Mouse (Mus musculus): ENCODE results near the gene Ap1ar. TPM values are rescaled to one million over a fixed set of nuclear protein-coding genes. Genes with fewer than 3 reads are reported as not detected.

The Ap1ar gene
- polyA plus RNA-seq (2015; fragmentation: Illumina TruSeq; extraction: RNeasy Lipid Tissue Mini Kit (QIAGEN cat#74804); ENCODE audit: insufficient read depth, low replicate concordance) = 52.4 TPM

DNA sequence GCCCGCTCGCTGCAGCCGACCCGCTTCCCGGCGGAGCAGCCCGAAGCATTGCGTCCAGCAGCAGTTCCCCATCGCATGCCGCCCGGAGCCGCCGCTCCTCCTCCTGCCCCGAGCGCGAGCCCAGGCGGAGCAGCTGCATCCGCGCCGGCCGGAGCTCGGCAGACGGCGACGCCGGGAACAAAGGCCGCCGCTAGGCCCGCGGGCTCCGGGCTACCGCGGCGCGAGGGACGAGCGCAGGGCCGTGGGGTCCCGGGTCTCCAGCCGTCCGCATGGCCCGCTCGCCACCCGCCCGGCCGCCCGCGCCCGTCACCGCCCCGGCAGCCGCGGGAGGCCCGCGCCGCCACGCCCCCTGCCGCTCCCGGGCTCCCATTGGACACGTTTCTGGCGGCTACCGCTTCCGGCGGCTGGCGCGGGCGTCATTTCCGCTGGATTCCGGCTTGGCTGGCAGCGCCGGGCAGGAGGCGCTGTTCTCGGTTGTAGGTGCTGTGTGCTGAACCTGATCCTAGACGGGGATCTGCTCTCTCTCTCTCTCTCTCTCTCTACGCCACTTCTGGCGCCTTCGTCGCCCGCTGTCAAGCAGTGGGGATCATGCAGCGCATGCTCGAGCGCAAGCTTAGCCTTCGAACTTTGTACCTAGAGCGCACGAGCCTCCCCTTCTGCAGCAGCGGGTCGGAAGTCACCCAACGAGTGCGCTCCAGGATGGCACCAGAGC, at the start of gene Ap1ar:
Gene Ap1ar, minus strand, starts transcription at position 370 of the 712 bp plus-strand sequence.

DNA sequence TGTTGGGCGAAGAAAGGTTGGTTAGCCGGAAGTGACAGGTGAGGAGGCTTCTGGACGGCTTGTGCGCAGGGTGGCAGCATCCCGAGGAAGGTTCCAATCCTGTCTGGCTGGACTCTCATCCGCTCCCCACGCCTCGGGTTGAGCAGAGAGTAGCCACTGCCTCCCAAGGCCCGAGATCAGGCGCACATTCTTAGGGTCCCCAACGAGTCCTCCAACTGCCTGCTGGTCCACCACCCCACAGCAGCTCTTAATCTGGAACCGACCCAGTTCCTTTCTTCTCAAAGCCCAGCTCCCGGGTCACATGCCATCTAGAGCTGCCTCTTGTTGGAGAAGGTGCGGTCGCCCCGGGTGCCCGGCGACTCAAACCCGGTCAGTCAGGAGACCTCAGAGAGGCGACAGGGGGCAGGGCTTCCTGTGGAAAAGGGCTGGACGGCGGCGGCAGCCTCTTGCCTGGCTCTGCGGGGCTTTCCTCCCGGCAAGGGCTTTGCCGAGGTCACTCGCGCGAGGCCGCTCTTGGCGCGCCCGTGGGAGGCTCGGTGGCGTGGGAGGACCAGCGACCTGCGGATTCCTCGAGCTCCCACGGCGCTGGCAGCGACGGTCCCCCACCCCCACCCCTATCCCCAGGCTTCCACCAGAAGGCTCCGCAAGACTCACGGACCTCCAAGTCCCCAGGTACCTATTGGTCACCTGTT, 47.7 kb downstream of the Ap1ar start, which contains the start of gene Tifa:
Gene Tifa, plus strand, starts transcription at position 306 of the 692 bp plus-strand sequence.

DNA sequence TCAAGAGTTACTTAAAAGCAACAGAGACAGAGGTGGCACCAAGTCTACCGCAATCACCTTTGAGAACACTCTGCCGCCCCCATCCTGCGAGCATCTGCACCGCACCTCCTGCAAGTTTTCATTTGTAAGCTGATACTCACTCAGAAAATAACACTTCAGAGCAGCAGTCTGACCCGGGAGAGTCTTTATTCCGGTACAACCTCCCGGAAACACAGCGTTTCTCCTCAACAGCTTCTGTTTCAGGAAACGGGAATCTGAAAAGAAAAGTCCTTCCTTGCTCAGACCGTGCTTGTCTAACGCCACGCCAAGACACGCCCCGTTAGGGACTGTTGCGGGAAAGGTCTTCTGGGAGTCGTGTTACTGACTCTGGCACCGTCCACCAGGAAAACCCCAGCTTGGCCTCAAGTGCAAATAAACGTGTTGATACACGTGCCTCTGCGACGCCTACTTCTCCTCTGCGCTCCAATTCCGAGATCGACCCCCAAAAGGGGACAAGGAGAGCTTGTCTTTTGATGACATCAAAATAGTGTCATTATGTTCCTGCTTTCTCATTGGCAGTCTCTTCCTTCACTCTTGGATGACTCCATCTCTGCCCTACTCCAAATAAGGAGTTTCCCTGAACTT, 57.2 kb downstream of the Ap1ar start, which contains the start of gene Alpk1:
Gene Alpk1, minus strand, starts transcription at position 507 of the 624 bp plus-strand sequence.

Other genes with a start within 250 kb of the Ap1ar start
- gene Neurog2, start 204.4 kb downstream of the Ap1ar start, polyA plus RNA-seq (2015; fragmentation: Illumina TruSeq; extraction: RNeasy Lipid Tissue Mini Kit (QIAGEN cat#74804); ENCODE audit: insufficient read depth, low replicate concordance) = not detected
- gene Alpk1, start 57.0 kb downstream of the Ap1ar start, polyA plus RNA-seq (2015; fragmentation: Illumina TruSeq; extraction: RNeasy Lipid Tissue Mini Kit (QIAGEN cat#74804); ENCODE audit: insufficient read depth, low replicate concordance) = 11.0 TPM
- gene Tifa, start 47.7 kb downstream of the Ap1ar start, polyA plus RNA-seq (2015; fragmentation: Illumina TruSeq; extraction: RNeasy Lipid Tissue Mini Kit (QIAGEN cat#74804); ENCODE audit: insufficient read depth, low replicate concordance) = 55.8 TPM
- 18.4 TPM for gene Fam241a, start 58.8 kb upstream of the Ap1ar start, polyA plus RNA-seq (2015; fragmentation: Illumina TruSeq; extraction: RNeasy Lipid Tissue Mini Kit (QIAGEN cat#74804); ENCODE audit: insufficient read depth, low replicate concordance)